Mouse (Mus musculus) gastrocnemius, adult 8-10 months (tissue): ENCODE data around the gene C1qtnf1. TPM values are rescaled to one million over a fixed set of nuclear protein-coding genes. Genes with fewer than 3 reads are reported as not detected.
A peak's percentile ranks its signal among the peaks of the same experiment; 100 is the strongest.

Experiments
- DNase-seq, 2 experiments: peaks; one replicate each; pipeline ENCODE4 v3.0.0; 2022; ENCODE audit warnings: low spot score in 2 of 2
- total RNA-seq, 4 experiments: library from RNA; stranded (reverse); gene quantifications; 2 replicates each; pipeline ENCODE4 v1.2.4; 2022

The C1qtnf1 gene
- total RNA-seq, 4 experiments from 2014 or later: 4.0 to 8.9 (median 6.3) TPM

- DNase-seq: no peak
These were observed 45.2 kb downstream of the C1qtnf1 start for GRCm38 (mm10) chr11:118473161-118473560.

GRCm38 (mm10) chr11:118473842-118474500, 46.0 kb downstream of the C1qtnf1 start:
- DNase-seq: no peak

DNA sequence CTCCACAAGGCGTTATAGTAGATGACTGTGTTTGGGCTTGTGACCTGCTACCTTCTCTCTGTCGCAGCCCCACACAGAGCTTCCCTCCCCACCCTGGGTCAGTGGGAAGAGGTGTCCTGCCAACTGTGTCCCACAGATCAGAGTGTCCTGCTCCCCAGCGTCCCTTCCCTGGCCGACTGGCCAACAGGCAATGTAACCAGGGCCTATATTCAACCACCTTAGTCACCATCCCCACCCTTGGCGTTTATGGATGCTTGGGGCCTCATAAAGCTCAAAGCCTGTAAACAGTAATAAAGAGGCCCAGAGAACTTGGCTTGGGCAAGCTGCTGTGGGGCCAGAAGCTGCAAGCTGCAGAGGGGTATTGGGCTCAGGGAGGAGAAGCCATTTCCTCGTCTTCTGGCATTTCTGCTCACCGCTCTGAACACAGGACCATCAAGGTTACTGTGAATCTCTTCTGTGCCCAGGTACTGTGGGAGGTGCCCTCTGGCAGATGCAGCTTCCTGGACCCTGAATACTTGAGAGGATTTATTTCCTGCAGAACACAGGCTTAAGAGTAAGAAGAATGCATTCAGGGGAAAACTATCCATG, 47.6 kb downstream of the C1qtnf1 start:
- no peak for DNase-seq

GRCm38 (mm10) chr11:118476396-118477373, 48.7 kb downstream of the C1qtnf1 start, which contains the start of gene Engase:
TSS of gene Engase (plus strand) at chr11:118476829.
- peak; percentile 95 to 96 for DNase-seq

DNA sequence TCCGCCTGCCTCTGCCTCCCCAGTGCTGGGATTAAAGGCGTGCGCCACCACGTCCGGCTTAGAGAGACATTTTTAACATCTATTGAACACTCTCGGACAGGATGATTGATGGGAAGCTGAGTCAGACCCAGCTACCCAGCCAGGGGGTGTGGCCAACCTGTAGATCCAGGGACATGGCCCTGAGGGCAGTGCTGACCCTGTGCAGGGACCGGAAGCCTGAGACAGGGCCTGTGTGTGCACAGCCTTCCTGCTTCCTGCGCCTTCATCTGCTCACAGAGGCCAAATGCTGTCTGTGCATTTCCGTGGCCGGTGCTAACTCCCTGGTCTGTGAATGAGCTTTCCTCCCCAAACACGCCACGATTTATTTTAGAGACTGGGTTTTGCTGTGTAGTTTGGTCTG, 51.8 kb downstream of the C1qtnf1 start:
- DNase-seq: no peak

GRCm38 (mm10) chr11:118481231-118481630, 53.2 kb downstream of the C1qtnf1 start:
- no peak for DNase-seq

GRCm38 (mm10) chr11:118481751-118482150, 53.7 kb downstream of the C1qtnf1 start:
- no peak for DNase-seq

DNA sequence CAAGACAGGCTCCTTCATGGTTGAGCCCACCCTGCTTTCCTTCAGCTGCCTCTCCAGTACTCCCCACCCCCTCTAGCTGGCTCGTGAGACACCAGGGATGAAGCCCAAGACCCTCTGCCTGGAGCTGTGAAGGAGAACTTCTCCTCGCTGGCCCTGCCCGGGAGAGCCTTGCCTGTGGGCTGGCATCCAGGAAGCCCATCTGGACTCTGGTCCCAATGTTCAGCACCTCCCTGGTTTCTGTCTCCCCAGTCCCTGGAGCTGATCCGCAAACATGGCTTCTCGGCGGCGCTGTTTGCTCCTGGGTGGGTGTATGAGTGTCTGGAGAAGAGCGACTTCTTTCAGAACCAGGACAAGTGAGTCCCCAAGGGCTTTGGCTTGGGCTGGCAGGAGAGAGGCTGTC, 56.2 kb downstream of the C1qtnf1 start:
- no peak for DNase-seq

GRCm38 (mm10) chr11:118485338-118485737, 57.3 kb downstream of the C1qtnf1 start:
- DNase-seq: no peak

DNA sequence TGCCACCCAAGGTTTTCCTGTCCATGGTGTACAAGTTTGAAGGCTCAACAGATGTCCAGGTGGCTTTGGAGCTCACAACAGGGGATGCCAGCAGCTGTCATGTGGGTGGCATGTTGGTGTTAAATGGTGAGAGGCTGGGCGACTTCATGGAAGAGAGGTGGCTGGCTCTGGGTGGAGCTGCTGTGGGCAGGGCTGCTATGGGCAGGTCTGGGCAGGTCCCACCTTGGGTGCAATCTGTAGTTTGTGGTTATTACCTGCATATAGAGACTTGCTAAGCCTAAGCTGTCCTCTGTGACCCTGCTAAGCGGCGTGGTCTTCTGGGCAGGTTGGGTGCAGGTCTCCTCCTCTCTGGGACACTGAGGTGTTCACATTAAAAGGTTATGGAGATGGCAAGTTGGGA, 57.8 kb downstream of the C1qtnf1 start:
- DNase-seq: no peak

GRCm38 (mm10) chr11:118486281-118486680, 58.3 kb downstream of the C1qtnf1 start:
- no peak for DNase-seq

- DNase-seq: no peak
These were observed 59.1 kb downstream of the C1qtnf1 start for GRCm38 (mm10) chr11:118486881-118487772.

GRCm38 (mm10) chr11:118488191-118488906, 60.3 kb downstream of the C1qtnf1 start:
- no peak for DNase-seq

DNA sequence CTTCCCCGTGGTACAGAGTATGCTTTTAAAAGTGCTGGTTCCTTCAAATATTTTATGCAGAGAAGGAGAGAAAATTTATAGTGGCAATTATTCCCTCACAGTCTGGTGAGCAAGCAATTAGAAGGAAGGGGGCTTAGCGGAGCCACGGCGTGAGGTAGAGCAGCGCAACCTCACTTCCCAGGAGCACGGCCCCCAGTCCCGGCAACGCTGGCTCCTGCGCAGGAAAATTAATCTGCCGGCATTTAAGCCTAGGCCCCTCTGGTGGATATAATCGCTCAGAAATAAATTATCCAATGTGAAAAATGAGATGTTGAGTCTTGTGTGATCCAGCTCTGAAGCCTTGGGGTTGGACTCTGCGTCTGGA, 60.9 kb downstream of the C1qtnf1 start:
- DNase-seq: no peak

- peak; percentile 63 to 67 for DNase-seq
These were observed 62.7 kb downstream of the C1qtnf1 start for GRCm38 (mm10) chr11:118490566-118491218.

- DNase-seq: no peak
These were observed 63.2 kb downstream of the C1qtnf1 start for GRCm38 (mm10) chr11:118491230-118491629.

DNA sequence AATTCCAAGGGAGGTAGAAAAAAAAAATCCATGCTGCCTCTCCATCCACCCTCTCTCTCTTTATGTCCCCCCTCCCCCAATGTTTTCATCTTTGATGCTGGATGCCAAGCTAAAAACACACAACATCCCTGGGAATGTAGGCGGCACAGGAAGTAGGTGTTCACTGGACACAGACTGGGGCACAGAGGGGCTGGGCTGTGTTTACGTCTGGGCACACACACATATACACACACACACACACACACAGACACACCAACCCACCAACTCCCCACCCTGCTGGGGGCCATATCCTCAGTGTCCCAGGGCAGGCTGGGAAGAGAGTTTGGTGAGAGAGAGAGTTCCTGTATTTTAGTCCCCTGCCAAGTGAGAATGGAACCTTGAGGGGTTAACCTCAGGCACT, 65.5 kb downstream of the C1qtnf1 start:
- DNase-seq: no peak

DNA sequence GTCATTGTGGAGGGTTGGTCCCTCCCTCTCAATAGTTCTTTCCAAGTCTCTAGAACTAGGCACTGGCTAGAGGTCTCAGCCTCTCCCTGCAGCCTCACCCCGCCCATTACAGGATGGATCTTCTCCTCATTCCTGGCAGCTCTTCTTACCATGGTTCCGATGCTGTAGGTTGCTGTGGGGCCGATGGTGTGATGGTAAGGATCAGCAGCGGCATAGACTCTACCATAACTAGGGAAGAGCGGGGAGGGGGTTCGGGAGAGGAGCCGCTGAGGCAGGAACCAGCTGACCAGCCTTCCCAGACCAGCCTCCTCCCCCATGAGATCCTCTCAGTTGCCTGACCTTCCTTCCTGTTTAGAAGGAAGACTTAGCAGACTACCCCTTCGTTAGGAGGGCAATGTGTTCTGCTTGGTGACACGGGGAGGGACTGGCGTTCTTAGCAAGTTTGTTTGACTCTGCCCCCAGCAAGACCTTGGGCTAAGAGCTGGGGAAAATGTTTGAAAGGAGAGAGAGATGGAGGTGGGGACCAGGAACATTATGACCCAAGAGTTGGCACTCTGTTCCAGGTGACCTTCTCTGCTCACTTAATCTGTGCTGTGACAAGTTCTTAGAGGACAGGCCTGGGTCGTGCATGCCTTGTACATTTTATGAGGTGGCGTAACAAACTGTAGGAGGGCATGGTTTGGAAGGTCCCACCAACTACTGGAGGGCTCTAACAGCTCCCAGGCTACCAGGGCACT, 66.2 kb downstream of the C1qtnf1 start:
- DNase-seq: no peak

DNA sequence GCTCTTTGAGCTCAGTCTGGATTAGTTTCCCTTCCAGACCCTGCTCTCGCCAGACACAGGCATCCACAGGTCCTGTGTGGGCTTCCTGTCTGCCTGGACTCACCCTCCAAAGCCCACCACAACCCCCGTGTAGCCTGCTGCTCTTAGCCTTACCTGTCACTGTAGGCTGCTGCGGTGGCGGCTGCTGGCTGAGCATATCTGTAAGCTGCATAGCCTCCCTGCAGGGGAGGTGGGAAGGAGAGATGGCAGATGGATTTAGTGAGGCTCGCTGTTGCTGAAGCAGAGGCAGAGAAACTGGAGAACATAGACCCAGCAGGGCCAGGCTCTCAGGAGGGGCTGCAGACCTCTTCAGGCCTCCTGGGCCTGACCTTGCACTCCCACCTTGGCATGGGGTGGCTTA, 67.1 kb downstream of the C1qtnf1 start:
- no peak for DNase-seq
